Mouse (Mus musculus) stomach, embryonic 14.5 days (tissue): ENCODE data around the gene Srpr. TPM values are rescaled to one million over a fixed set of nuclear protein-coding genes. Genes with fewer than 3 reads are reported as not detected.

ENCODE experiments used
- ATAC-seq: fragments of 200-750 bp; cut with Nextera tagmentation; 2 replicates; pipeline ENCODE4 v1.8.0; 2017; ENCODE audit warnings: low read depth, moderate TSS enrichment; ENCODE audit not compliant: insufficient number of reproducible peaks, insufficient read depth, low FRiP score
- H3K27ac ChIP-seq: fragments of 300-500 bp; sonication (generic); 2 replicates; pipeline ENCODE4 v1.5.1; 2014; ENCODE audit warnings: mild to moderate bottlenecking, low read length, moderate library complexity, mixed read lengths
- H3K27me3 ChIP-seq: fragments of 300-500 bp; sonication (generic); 2 replicates; pipeline ENCODE4 v1.6.1; 2014; ENCODE audit warnings: low read length, control low read depth, mixed read lengths; ENCODE audit not compliant: control insufficient read depth, insufficient read depth
- H3K36me3 ChIP-seq: fragments of 300-500 bp; sonication (generic); 2 replicates; pipeline ENCODE4 v1.6.1; 2014; ENCODE audit warnings: mild to moderate bottlenecking, control low read depth, low read length, moderate library complexity, mixed read lengths; ENCODE audit not compliant: control insufficient read depth, insufficient read depth
- H3K4me1 ChIP-seq: fragments of 300-500 bp; sonication (generic); 2 replicates; pipeline ENCODE4 v1.6.1; 2014; ENCODE audit warnings: low read length, control low read depth, mixed read lengths; ENCODE audit not compliant: control insufficient read depth, insufficient read depth
- H3K4me2 ChIP-seq: fragments of 300-500 bp; sonication (generic); replicated peaks from 2 replicates; pipeline ENCODE4 v1.6.1; 2014; ENCODE audit warnings: low read depth, low read length, control low read depth
- H3K4me3 ChIP-seq: fragments of 300-500 bp; sonication (generic); 2 replicates; pipeline ENCODE4 v1.5.1; 2014; ENCODE audit warnings: low read depth, low read length, control low read depth
- H3K9ac ChIP-seq: fragments of 300-500 bp; sonication (generic); replicated peaks from 2 replicates; pipeline ENCODE4 v1.6.1; 2014; ENCODE audit warnings: low read depth, mild to moderate bottlenecking, control low read depth, low read length, moderate library complexity, mixed read lengths
- H3K9me3 ChIP-seq: fragments of 300-500 bp; sonication (generic); 2 replicates; pipeline ENCODE4 v1.6.1; 2016; ENCODE audit warnings: low read depth, low read length, control low read depth; ENCODE audit not compliant: control insufficient read depth
- WGBS: fragments of 180-500 bp; shearing (Covaris S2); extraction: QIAGEN DNeasy Blood & Tissue Kit; methylation state at CpG from one replicate; pipeline ENCODE4 v1.1.7; 2014; 5-methylcytosine and 5-hydroxymethylcytosine counted together
- polyA plus RNA-seq: library from polyadenylated mRNA; unstranded; fragments of >200 nt; fragmentation: Nextera tagmentation; extraction: Ambion mirVana; gene quantifications from 2 replicates; pipeline ENCODE4 v1.2.1, GENCODE M21; 2014

The Srpr gene
- polyA plus RNA-seq, 1 experiment from 2014 or later, result 141 TPM

- no peak overlapping the region for H3K27ac ChIP-seq
These were observed 82.3 kb downstream of the Srpr start for GRCm38 (mm10) chr9:35282006-35282850.

GRCm38 (mm10) chr9:35282851-35283200, 82.9 kb downstream of the Srpr start:
- H3K4me1 ChIP-seq, result 0 out of 2 replicates have a peak, but pooled peaks cover 8% of the 10 kb centered on the region
- H3K9me3 ChIP-seq, result no peaks in the 10 kb centered on the region
- H3K27me3 ChIP-seq, result no peaks in the 10 kb centered on the region
- ATAC-seq, result no peak
- H3K4me3 ChIP-seq, result no peak overlapping the region
- no peak overlapping the region for H3K27ac ChIP-seq
- H3K9ac ChIP-seq, result no peak overlapping the region
- H3K36me3 ChIP-seq, result peaks cover 1% of the 10 kb centered on the region; the same call in 1 of the 2 replicates
- 53% methylated on average over 5 of the region's 5 CpGs for WGBS
- H3K4me2 ChIP-seq, result no peak overlapping the region

More at GRCm38 (mm10) chr9:35282006-35282850, 82.3 kb downstream of the Srpr start:
- Histone ChIP-seq H3K9ac (no peak overlapping the region), H3K9me3 (no peaks in the 10 kb centered on the region), H3K4me3 (no peak overlapping the region), H3K27me3 (no peaks in the 10 kb centered on the region), H3K36me3 (peaks cover 5% of the 10 kb centered on the region; the same call in 1 of the 2 replicates), H3K4me2 (no peak overlapping the region), H3K4me1 (0 out of 2 replicates have a peak, but pooled peaks cover 8% of the 10 kb centered on the region)
- WGBS, result 9% methylated on average over 5 of the region's 5 CpGs
- no peak for ATAC-seq

- 70% methylated on average over 13 of the region's 13 CpGs for WGBS
- Histone ChIP-seq H3K4me1 (0 out of 2 replicates have a peak, but pooled peaks cover 8% of the 10 kb centered on the region), H3K36me3 (no peaks in the 10 kb centered on the region), H3K9ac (no peak overlapping the region), H3K9me3 (no peaks in the 10 kb centered on the region), H3K4me3 (no peak overlapping the region), H3K27ac (no peak overlapping the region; the same call in 1 of the 2 replicates), H3K27me3 (no peaks in the 10 kb centered on the region), H3K4me2 (no peak overlapping the region)
- ATAC-seq, result peak; percentile 25; the same call in 1 of the 2 replicates
These were observed 83.6 kb downstream of the Srpr start for GRCm38 (mm10) chr9:35283415-35284069.

- Histone ChIP-seq H3K27ac (no peak overlapping the region; the same call in 1 of the 2 replicates), H3K36me3 (no peaks in the 10 kb centered on the region), H3K4me2 (no peak overlapping the region), H3K27me3 (no peaks in the 10 kb centered on the region), H3K9me3 (no peaks in the 10 kb centered on the region), H3K4me1 (0 out of 2 replicates have a peak, but pooled peaks cover 8% of the 10 kb centered on the region), H3K4me3 (no peak overlapping the region), H3K9ac (no peak overlapping the region)
- WGBS, result 76% methylated on average over 4 of the region's 4 CpGs
- ATAC-seq, result no peak
These were observed 84.4 kb downstream of the Srpr start for GRCm38 (mm10) chr9:35284351-35284750.

- H3K27ac ChIP-seq, result no peak overlapping the region
- H3K27me3 ChIP-seq, result no peaks in the 10 kb centered on the region
- no peak overlapping the region for H3K4me3 ChIP-seq
- H3K9me3 ChIP-seq, result no peaks in the 10 kb centered on the region
- 0 out of 2 replicates have a peak, but pooled peaks cover 8% of the 10 kb centered on the region for H3K4me1 ChIP-seq
- no peak for ATAC-seq
- H3K4me2 ChIP-seq, result no peak overlapping the region
- no peak overlapping the region for H3K9ac ChIP-seq
- WGBS, result 85% methylated on average over 3 of the region's 3 CpGs
- no peaks in the 10 kb centered on the region for H3K36me3 ChIP-seq
These were observed 86.4 kb downstream of the Srpr start for GRCm38 (mm10) chr9:35286351-35286750.

- no peaks in the 10 kb centered on the region for H3K9me3 ChIP-seq
- ATAC-seq, result peak; percentile 61; the same call in 1 of the 2 replicates
- H3K4me1 ChIP-seq, result no peaks in the 10 kb centered on the region
- H3K4me3 ChIP-seq, result no peak overlapping the region
- H3K27ac ChIP-seq, result no peak overlapping the region
- 38% methylated on average over 7 of the region's 7 CpGs for WGBS
- H3K9ac ChIP-seq, result no peak overlapping the region
- no peaks in the 10 kb centered on the region for H3K36me3 ChIP-seq
- H3K4me2 ChIP-seq, result no peak overlapping the region
- H3K27me3 ChIP-seq, result no peaks in the 10 kb centered on the region
These were observed 90.0 kb downstream of the Srpr start for GRCm38 (mm10) chr9:35289992-35290391.

GRCm38 (mm10) chr9:35290417-35290816, 90.4 kb downstream of the Srpr start:
- Histone ChIP-seq H3K4me1 (no peaks in the 10 kb centered on the region), H3K4me2 (no peak overlapping the region), H3K36me3 (no peaks in the 10 kb centered on the region), H3K27me3 (no peaks in the 10 kb centered on the region), H3K4me3 (no peak overlapping the region), H3K9me3 (no peaks in the 10 kb centered on the region), H3K9ac (no peak overlapping the region), H3K27ac (no peak overlapping the region)
- WGBS, result 92% methylated on average over 3 of the region's 3 CpGs
- no peak for ATAC-seq

- no peak overlapping the region for H3K27ac ChIP-seq
- H3K4me2 ChIP-seq, result no peak overlapping the region
These were observed 90.9 kb downstream of the Srpr start for GRCm38 (mm10) chr9:35290916-35291315.

More at GRCm38 (mm10) chr9:35290916-35291315, 90.9 kb downstream of the Srpr start:
- no peaks in the 10 kb centered on the region for H3K36me3 ChIP-seq
- H3K9me3 ChIP-seq, result no peaks in the 10 kb centered on the region
- no peak overlapping the region for H3K4me3 ChIP-seq
- H3K4me1 ChIP-seq, result no peaks in the 10 kb centered on the region
- no peak for ATAC-seq
- H3K9ac ChIP-seq, result no peak overlapping the region
- H3K27me3 ChIP-seq, result no peaks in the 10 kb centered on the region
- WGBS, result 63% methylated on average over 4 of the region's 4 CpGs
